Mouse (Mus musculus): ENCODE measurements around the gene Ttc7b. TPM values are rescaled to one million over a fixed set of nuclear protein-coding genes. Genes with fewer than 3 reads are reported as not detected.

Gene Ttc7b
- polyA plus RNA-seq, 1 experiment from 2014 or later, result 5.3 TPM

- H3K4me1 ChIP-seq, result peaks cover 22% of the 10 kb centered on the region
- H3K27ac ChIP-seq, result no peak overlapping the region
- H3K9ac ChIP-seq, result no peak overlapping the region
- no peaks in the 10 kb centered on the region for H3K9me3 ChIP-seq
- ATAC-seq (ENCODE audit: insufficient number of reproducible peaks, insufficient read depth, low FRiP score, low TSS enrichment), result no peak
- no peak overlapping the region for H3K4me2 ChIP-seq (replicated peaks)
- no peaks in the 10 kb centered on the region for H3K27me3 ChIP-seq
- H3K4me3 ChIP-seq, result no peak overlapping the region
- WGBS, result 85% methylated on average over 6 of the region's 6 CpGs
- peaks cover 16% of the 10 kb centered on the region; the same call in 1 of the 2 replicates for H3K36me3 ChIP-seq
These were observed 75.4 kb downstream of the Ttc7b start for GRCm38 (mm10) chr12:100445271-100445670.

- no peak overlapping the region for H3K4me3 ChIP-seq
- H3K4me2 ChIP-seq (replicated peaks), result no peak overlapping the region
- no peak for ATAC-seq (ENCODE audit: insufficient number of reproducible peaks, insufficient read depth, low FRiP score, low TSS enrichment)
- peaks cover 16% of the 10 kb centered on the region; the same call in 1 of the 2 replicates for H3K36me3 ChIP-seq
- H3K9me3 ChIP-seq, result no peaks in the 10 kb centered on the region
- H3K9ac ChIP-seq, result no peak overlapping the region
- H3K27ac ChIP-seq, result no peak overlapping the region
- peaks cover 22% of the 10 kb centered on the region for H3K4me1 ChIP-seq
- H3K27me3 ChIP-seq, result no peaks in the 10 kb centered on the region
- 85% methylated on average over 3 of the region's 3 CpGs for WGBS
These were observed 75.9 kb downstream of the Ttc7b start for GRCm38 (mm10) chr12:100444671-100445165.

GRCm38 (mm10) chr12:100443452-100443851, 77.2 kb downstream of the Ttc7b start:
- Histone ChIP-seq H3K36me3 (peaks cover 16% of the 10 kb centered on the region; the same call in 1 of the 2 replicates), H3K27me3 (no peaks in the 10 kb centered on the region), H3K4me1 (peaks cover 25% of the 10 kb centered on the region), H3K9me3 (no peaks in the 10 kb centered on the region), H3K9ac (no peak overlapping the region), H3K4me2 (replicated peaks) (no peak overlapping the region), H3K4me3 (no peak overlapping the region), H3K27ac (no peak overlapping the region)
- no peak for ATAC-seq (ENCODE audit: insufficient number of reproducible peaks, insufficient read depth, low FRiP score, low TSS enrichment)
- WGBS, result 68% methylated on average over 6 of the region's 6 CpGs

DNA sequence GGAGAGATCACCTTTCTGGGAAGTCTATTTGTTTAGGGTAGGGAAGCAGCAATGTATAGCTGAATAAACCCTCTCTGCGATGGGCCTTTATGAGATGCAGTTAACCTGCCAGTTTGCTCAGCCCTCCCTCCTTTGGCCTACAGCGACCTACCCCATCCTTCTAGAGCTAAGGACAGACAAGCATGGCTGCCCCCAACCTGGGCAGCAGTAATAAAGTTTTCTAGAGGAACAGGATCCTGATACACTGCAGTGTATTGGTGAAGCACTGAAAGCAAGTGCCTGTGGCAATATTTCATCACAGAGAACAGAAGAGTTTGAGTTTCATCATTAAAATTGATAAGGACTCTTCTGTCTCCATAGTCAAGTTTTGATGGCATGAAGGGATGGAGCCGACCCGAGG, 79.0 kb downstream of the Ttc7b start:
- no peak overlapping the region for H3K4me2 ChIP-seq (replicated peaks)
- ATAC-seq (ENCODE audit: insufficient number of reproducible peaks, insufficient read depth, low FRiP score, low TSS enrichment), result no peak
- H3K27ac ChIP-seq, result no peak overlapping the region
- H3K4me1 ChIP-seq, result peaks cover 14% of the 10 kb centered on the region; the same call in 1 of the 2 replicates
- no peak overlapping the region for H3K9ac ChIP-seq
- no peaks in the 10 kb centered on the region for H3K27me3 ChIP-seq
- peaks cover 16% of the 10 kb centered on the region; the same call in 1 of the 2 replicates for H3K36me3 ChIP-seq
- no peak overlapping the region for H3K4me3 ChIP-seq
- no peaks in the 10 kb centered on the region for H3K9me3 ChIP-seq
- 90% methylated on average over 4 of the region's 4 CpGs for WGBS

GRCm38 (mm10) chr12:100439883-100440282, 80.7 kb downstream of the Ttc7b start:
- ATAC-seq (ENCODE audit: insufficient number of reproducible peaks, insufficient read depth, low FRiP score, low TSS enrichment), result no peak
- H3K27me3 ChIP-seq, result no peaks in the 10 kb centered on the region
- H3K9me3 ChIP-seq, result no peaks in the 10 kb centered on the region
- H3K9ac ChIP-seq, result no peak overlapping the region
- WGBS, result 80% methylated on average over 3 of the region's 3 CpGs
- H3K4me2 ChIP-seq (replicated peaks), result no peak overlapping the region
- peaks cover 13% of the 10 kb centered on the region; the same call in 1 of the 2 replicates for H3K36me3 ChIP-seq
- no peak overlapping the region for H3K27ac ChIP-seq
- peaks cover 12% of the 10 kb centered on the region; the same call in 1 of the 2 replicates for H3K4me1 ChIP-seq
- no peak overlapping the region for H3K4me3 ChIP-seq

GRCm38 (mm10) chr12:100439145-100439755, 81.4 kb downstream of the Ttc7b start:
- H3K36me3 ChIP-seq, result peaks cover 9% of the 10 kb centered on the region; the same call in 1 of the 2 replicates
- no peak overlapping the region for H3K27ac ChIP-seq
- H3K27me3 ChIP-seq, result no peaks in the 10 kb centered on the region
- no peak for ATAC-seq (ENCODE audit: insufficient number of reproducible peaks, insufficient read depth, low FRiP score, low TSS enrichment)
- H3K4me1 ChIP-seq, result peaks cover 11% of the 10 kb centered on the region; the same call in 1 of the 2 replicates
- 78% methylated on average over 4 of the region's 4 CpGs for WGBS
- H3K9ac ChIP-seq, result no peak overlapping the region
- no peak overlapping the region for H3K4me2 ChIP-seq (replicated peaks)
- H3K4me3 ChIP-seq, result no peak overlapping the region
- no peaks in the 10 kb centered on the region for H3K9me3 ChIP-seq

DNA sequence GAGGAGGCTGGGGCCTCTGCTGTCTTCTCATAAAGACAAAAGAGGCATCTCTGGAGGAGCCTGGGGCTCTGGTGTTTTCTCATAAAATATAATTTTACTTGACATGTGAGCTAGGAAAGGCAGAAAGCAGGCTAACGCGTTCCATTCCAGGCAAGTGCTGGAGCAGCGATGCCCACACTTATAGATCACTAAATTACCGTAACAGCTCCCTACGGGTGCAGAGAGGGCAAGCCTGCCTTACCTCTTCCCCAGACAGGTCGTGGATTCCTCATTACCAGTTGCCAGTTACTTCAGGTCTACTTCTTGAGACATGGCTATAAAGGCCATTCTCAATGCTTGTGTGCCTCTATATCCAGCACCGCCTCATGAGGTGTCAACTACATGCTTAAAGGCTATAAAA, 82.1 kb downstream of the Ttc7b start:
- Histone ChIP-seq H3K4me3 (no peak overlapping the region), H3K27ac (no peak overlapping the region), H3K27me3 (no peaks in the 10 kb centered on the region), H3K36me3 (0 out of 2 replicates have a peak, but pooled peaks cover 9% of the 10 kb centered on the region), H3K9me3 (no peaks in the 10 kb centered on the region), H3K4me2 (replicated peaks) (no peak overlapping the region), H3K4me1 (0 out of 2 replicates have a peak, but pooled peaks cover 6% of the 10 kb centered on the region), H3K9ac (no peak overlapping the region)
- no peak for ATAC-seq (ENCODE audit: insufficient number of reproducible peaks, insufficient read depth, low FRiP score, low TSS enrichment)
- 68% methylated on average over 7 of the region's 7 CpGs for WGBS

GRCm38 (mm10) chr12:100437862-100438261, 82.8 kb downstream of the Ttc7b start:
- no peaks in the 10 kb centered on the region for H3K9me3 ChIP-seq
- no peaks in the 10 kb centered on the region for H3K27me3 ChIP-seq
- no peak overlapping the region for H3K4me3 ChIP-seq
- H3K9ac ChIP-seq, result no peak overlapping the region
- no peak for ATAC-seq (ENCODE audit: insufficient number of reproducible peaks, insufficient read depth, low FRiP score, low TSS enrichment)
- 89% methylated on average over 5 of the region's 5 CpGs for WGBS
- no peak overlapping the region for H3K4me2 ChIP-seq (replicated peaks)
- 0 out of 2 replicates have a peak, but pooled peaks cover 9% of the 10 kb centered on the region for H3K36me3 ChIP-seq
- no peak overlapping the region for H3K27ac ChIP-seq
- H3K4me1 ChIP-seq, result 0 out of 2 replicates have a peak, but pooled peaks cover 5% of the 10 kb centered on the region

DNA sequence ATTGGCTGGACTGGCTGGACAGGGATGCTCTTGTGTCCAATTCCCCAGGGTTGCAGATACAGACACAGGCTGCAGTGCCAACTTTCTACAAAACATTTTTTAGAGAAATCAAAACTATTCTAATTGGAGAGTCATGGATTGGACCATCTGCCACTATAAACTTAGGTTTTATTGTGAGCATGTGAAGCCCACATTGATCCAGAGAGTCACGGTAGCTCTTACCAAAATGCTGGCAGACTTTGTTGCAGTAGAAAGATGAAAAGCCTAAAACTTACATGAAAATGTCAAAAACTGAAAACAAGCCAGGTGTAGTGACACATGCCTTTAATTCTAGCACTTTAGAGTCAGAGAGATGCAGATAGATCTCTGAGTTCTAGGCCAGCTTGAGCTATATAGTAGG, 84.9 kb downstream of the Ttc7b start:
- ATAC-seq (ENCODE audit: insufficient number of reproducible peaks, insufficient read depth, low FRiP score, low TSS enrichment), result no peak
- Histone ChIP-seq H3K9me3 (no peaks in the 10 kb centered on the region), H3K27ac (no peak overlapping the region), H3K9ac (no peak overlapping the region), H3K27me3 (no peaks in the 10 kb centered on the region), H3K4me3 (no peak overlapping the region), H3K4me2 (replicated peaks) (no peak overlapping the region), H3K36me3 (no peaks in the 10 kb centered on the region), H3K4me1 (0 out of 2 replicates have a peak, but pooled peaks cover 5% of the 10 kb centered on the region)
- WGBS, result 93% methylated on average over 1 of the region's 1 CpGs

- ATAC-seq (ENCODE audit: insufficient number of reproducible peaks, insufficient read depth, low FRiP score, low TSS enrichment), result no peak
- no peaks in the 10 kb centered on the region for H3K27me3 ChIP-seq
- H3K4me1 ChIP-seq, result 0 out of 2 replicates have a peak, but pooled peaks cover 3% of the 10 kb centered on the region
- H3K4me2 ChIP-seq (replicated peaks), result no peak overlapping the region
- H3K4me3 ChIP-seq, result no peak overlapping the region
- H3K36me3 ChIP-seq, result no peaks in the 10 kb centered on the region
- H3K9ac ChIP-seq, result no peak overlapping the region
- H3K27ac ChIP-seq, result no peak overlapping the region
- whole genome bisulfite sequencing, result 90% methylated on average over 6 of the region's 6 CpGs
- H3K9me3 ChIP-seq, result no peaks in the 10 kb centered on the region
These were observed 88.8 kb downstream of the Ttc7b start for GRCm38 (mm10) chr12:100431830-100432229.

- Histone ChIP-seq H3K4me3 (no peak overlapping the region), H3K9me3 (no peaks in the 10 kb centered on the region), H3K4me1 (0 out of 2 replicates have a peak, but pooled peaks cover 8% of the 10 kb centered on the region), H3K9ac (no peak overlapping the region), H3K27ac (no peak overlapping the region), H3K4me2 (replicated peaks) (no peak overlapping the region), H3K27me3 (no peaks in the 10 kb centered on the region), H3K36me3 (no peaks in the 10 kb centered on the region)
- 91% methylated on average over 6 of the region's 6 CpGs for WGBS
- no peak for ATAC-seq (ENCODE audit: insufficient number of reproducible peaks, insufficient read depth, low FRiP score, low TSS enrichment)
These were observed 91.1 kb downstream of the Ttc7b start for GRCm38 (mm10) chr12:100429414-100430114.

GRCm38 (mm10) chr12:100428183-100428582, 92.4 kb downstream of the Ttc7b start:
- Histone ChIP-seq H3K36me3 (no peaks in the 10 kb centered on the region), H3K9me3 (no peaks in the 10 kb centered on the region), H3K9ac (no peak overlapping the region), H3K27ac (no peak overlapping the region), H3K27me3 (no peaks in the 10 kb centered on the region), H3K4me1 (0 out of 2 replicates have a peak, but pooled peaks cover 8% of the 10 kb centered on the region), H3K4me2 (replicated peaks) (no peak overlapping the region), H3K4me3 (no peak overlapping the region)
- 88% methylated on average over 4 of the region's 4 CpGs for whole genome bisulfite sequencing
- ATAC-seq (ENCODE audit: insufficient number of reproducible peaks, insufficient read depth, low FRiP score, low TSS enrichment), result no peak

All from embryonic facial prominence, embryonic 12.5 days (tissue).